Mouse (Mus musculus): ENCODE measurements around the gene Dennd1a. TPM values are rescaled to one million over a fixed set of nuclear protein-coding genes. Genes with fewer than 3 reads are reported as not detected.

Gene Dennd1a
- total RNA-seq, 2 experiments from 2014 or later = 80.3 to 86.5 TPM

GRCm38 (mm10) chr2:38176870-38177582, 110.2 kb downstream of the Dennd1a start:
- no peak for DNase-seq (ENCODE audit: low spot score in 2 of 2)
- Histone ChIP-seq H3K4me3 (no peak overlapping the region), H3K27ac (no peak overlapping the region)
- TF ChIP-seq CTCF (conservative IDR thresholded peaks at IDR 0.05) = no peak

- no peak for TF ChIP-seq CTCF (conservative IDR thresholded peaks at IDR 0.05)
- no peak overlapping the region for H3K27ac ChIP-seq
- DNase-seq (ENCODE audit: low spot score in 2 of 2) = no peak
- no peak overlapping the region for H3K4me3 ChIP-seq
Observed at GRCm38 (mm10) chr2:38175276-38175675, 111.9 kb downstream of the Dennd1a start.

GRCm38 (mm10) chr2:38168606-38169005, 118.6 kb downstream of the Dennd1a start:
- Histone ChIP-seq H3K27ac (no peak overlapping the region), H3K4me3 (no peak overlapping the region)
- DNase-seq (ENCODE audit: low spot score in 2 of 2) = no peak
- TF ChIP-seq CTCF (conservative IDR thresholded peaks at IDR 0.05) = no peak

DNA sequence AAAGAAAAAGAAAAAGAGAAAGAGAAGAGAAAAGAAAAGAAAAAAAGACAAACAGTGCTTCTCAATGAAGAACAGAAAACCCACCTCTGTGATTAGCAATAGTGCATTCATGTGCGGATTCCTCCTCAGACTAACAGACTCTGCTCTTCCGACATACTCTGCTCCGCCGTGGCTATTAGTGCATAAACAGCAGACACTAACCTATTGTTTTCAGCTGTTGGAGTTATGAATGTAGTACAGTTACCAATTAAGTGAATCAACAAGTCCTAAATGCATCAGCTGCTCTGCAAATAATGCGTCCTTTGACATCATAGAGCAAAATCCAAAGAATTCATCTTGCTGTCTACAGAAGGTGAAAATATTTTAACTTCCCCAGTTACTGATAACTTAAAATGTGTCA, 121.2 kb downstream of the Dennd1a start:
- no peak for TF ChIP-seq CTCF (conservative IDR thresholded peaks at IDR 0.05)
- DNase-seq (ENCODE audit: low spot score in 2 of 2) = no peak
- Histone ChIP-seq H3K4me3 (no peak overlapping the region), H3K27ac (no peak overlapping the region)

DNA sequence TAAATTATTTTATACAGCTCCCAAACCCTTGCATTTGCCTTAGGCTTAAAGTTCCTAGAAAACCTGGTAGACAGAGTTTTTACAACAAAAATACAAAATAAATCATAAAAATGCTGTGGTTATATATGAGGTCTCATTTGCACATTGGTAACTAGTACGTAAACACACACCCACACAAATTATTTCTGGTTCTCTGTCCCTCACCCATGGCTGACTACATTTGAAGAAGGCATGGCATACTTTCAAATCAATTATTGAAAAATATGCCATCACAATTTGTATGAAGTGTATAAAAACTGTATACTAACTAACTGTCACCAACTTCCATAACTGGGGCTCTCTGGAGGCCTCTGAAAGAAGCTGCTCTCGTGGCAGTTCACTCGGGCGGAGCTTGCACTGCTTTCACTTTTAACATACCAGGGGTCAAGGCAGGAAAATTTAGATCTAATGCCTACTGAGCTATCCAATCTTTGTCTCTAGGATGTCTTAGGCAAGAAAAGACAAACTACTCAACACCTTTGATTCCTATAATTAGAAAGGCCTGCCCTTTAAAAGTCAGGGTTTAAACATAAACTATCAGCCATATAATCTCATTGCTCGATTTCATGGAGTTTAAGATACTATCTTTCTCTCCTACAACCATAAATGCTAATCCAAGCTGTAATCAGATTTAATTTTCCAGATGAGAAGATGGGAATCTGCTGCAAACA, 122.7 kb downstream of the Dennd1a start:
- Histone ChIP-seq H3K4me3 (no peak overlapping the region; the same call in 1 of the 2 replicates), H3K27ac (peak overlapping the region; percentile 25; the same call in 1 of the 2 replicates)
- DNase-seq (ENCODE audit: low spot score in 2 of 2) = no peak
- no peak for TF ChIP-seq CTCF (conservative IDR thresholded peaks at IDR 0.05)

- no peak overlapping the region for H3K27ac ChIP-seq
- no peak overlapping the region for H3K4me3 ChIP-seq
- no peak for TF ChIP-seq CTCF (conservative IDR thresholded peaks at IDR 0.05)
- no peak for DNase-seq (ENCODE audit: low spot score in 2 of 2)
Observed at GRCm38 (mm10) chr2:38162486-38162885, 124.7 kb downstream of the Dennd1a start.

GRCm38 (mm10) chr2:38161484-38161883, 125.7 kb downstream of the Dennd1a start:
- DNase-seq (ENCODE audit: low spot score in 2 of 2) = no peak
- no peak overlapping the region for H3K27ac ChIP-seq
- H3K4me3 ChIP-seq = no peak overlapping the region
- no peak for TF ChIP-seq CTCF (conservative IDR thresholded peaks at IDR 0.05)

DNA sequence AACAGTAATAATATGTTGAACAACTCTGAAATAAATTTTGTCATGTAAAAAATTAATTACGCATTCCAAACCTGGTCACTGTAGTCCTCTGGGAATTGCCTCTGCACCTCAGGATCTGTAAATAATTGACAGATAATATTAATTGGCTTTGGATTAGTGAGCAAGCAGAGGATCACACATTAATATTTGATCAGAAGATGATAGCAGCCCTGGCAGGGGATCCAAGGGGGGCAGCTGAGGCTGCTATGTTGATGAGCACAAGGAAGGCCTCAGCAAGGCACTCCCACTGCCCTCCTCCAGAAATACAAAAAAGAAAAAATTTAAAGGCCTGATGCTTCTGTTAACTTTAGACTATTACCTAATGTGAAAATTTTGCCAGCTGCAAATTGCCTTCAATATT, 127.5 kb downstream of the Dennd1a start:
- H3K4me3 ChIP-seq = no peak overlapping the region
- DNase-seq (ENCODE audit: low spot score in 2 of 2) = no peak

GRCm38 (mm10) chr2:38157002-38157401, 130.2 kb downstream of the Dennd1a start:
- no peak for DNase-seq (ENCODE audit: low spot score in 2 of 2)
- H3K27ac ChIP-seq = no peak overlapping the region
- H3K4me3 ChIP-seq = no peak overlapping the region
- no peak for TF ChIP-seq CTCF (conservative IDR thresholded peaks at IDR 0.05)

More for the DNA sequence above, 127.5 kb downstream of the Dennd1a start:
- no peak for TF ChIP-seq CTCF (conservative IDR thresholded peaks at IDR 0.05)
- H3K27ac ChIP-seq = no peak overlapping the region

DNA sequence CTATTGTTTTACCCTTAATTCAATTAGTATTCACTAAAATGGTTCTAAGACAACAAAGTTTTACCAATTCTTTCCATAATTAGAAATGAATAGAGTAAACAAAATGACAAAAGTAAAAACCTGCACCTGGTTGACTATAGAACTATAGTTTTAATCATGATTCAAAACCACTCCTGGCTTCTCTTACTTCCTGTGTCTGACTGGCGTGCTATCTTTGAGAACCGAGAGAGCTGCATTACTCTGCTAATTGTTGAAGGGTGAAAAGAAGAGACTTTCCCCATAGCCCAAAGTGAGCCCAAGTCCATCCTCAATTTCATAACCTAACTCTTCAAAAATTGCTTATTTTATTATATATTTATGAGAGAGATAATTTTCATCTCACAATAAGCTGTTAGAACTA, 131.2 kb downstream of the Dennd1a start:
- no peak overlapping the region for H3K27ac ChIP-seq
- no peak for DNase-seq (ENCODE audit: low spot score in 2 of 2)
- H3K4me3 ChIP-seq = no peak overlapping the region
- no peak for TF ChIP-seq CTCF (conservative IDR thresholded peaks at IDR 0.05)

DNA sequence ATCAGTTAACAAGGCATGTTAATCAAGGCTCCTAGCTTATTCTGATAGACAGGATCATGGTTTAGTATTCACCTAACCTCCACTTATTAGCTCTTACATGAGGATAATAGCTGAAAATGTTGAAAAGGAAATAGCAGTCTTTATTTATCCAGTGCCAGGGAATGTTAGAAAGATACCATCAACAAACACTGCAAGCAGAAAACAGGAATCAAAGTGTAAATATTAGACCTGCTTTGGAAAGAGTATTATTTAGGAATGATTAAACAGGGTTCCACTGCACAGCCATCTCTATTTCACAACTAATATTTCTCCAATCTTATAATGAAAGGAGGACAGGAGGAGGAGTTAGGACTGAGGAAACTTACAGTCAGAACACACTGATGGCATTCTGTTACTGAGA, 142.4 kb downstream of the Dennd1a start:
- peak overlapping the region; percentile 64; the same call in 1 of the 2 replicates for H3K27ac ChIP-seq
- no peak for DNase-seq (ENCODE audit: low spot score in 2 of 2)
- no peak for TF ChIP-seq CTCF (conservative IDR thresholded peaks at IDR 0.05)

GRCm38 (mm10) chr2:38144067-38144779, 143.0 kb downstream of the Dennd1a start:
- DNase-seq (ENCODE audit: low spot score in 2 of 2) = no peak
- H3K4me3 ChIP-seq = no peak overlapping the region
- peak overlapping the region; percentile 64 for H3K27ac ChIP-seq
- TF ChIP-seq CTCF (conservative IDR thresholded peaks at IDR 0.05) = no peak

More for the DNA sequence above, 142.4 kb downstream of the Dennd1a start:
- H3K4me3 ChIP-seq = no peak overlapping the region

GRCm38 (mm10) chr2:38142905-38143304, 144.3 kb downstream of the Dennd1a start:
- Histone ChIP-seq H3K27ac (peak overlapping the region; percentile 64), H3K4me3 (no peak overlapping the region)
- TF ChIP-seq CTCF (conservative IDR thresholded peaks at IDR 0.05) = no peak
- no peak for DNase-seq (ENCODE audit: low spot score in 2 of 2)
